Mouse (Mus musculus): Measurements from ENCODE around the gene Polr3b.

Polr3b gene

DNA sequence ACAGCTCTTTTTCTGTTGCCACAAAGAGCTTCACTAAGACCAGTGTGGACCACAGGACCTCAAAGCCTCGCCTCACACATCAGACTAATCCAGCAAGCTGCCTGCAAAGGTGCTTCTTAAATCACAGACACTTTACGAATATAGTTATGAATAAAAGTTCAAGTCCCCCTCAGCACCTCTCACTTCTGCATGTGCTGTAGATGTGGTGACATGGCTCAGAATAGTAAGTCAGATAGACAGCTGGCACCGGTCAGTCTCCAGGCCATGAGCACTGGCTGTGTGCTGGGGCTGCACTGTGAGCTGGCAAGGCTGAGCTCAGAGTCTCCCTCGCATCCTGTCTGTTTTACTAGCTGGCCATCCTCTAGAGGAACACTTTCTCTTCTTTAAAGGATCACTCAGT is 64.6 kb downstream of the Polr3b start:
- no peaks in the 10 kb centered on the region for H3K9me3 ChIP-seq (ENCODE audit: low read length)
- H3K4me1 ChIP-seq (replicated peaks; ENCODE audit: low read depth, low read length), result peaks cover 44% of the 10 kb centered on the region
- TF ChIP-seq POU5F1 (IDR thresholded peaks at IDR 0.05; ENCODE audit: borderline replicate concordance, low read length) (no peak), CTCF (conservative IDR thresholded peaks at IDR 0.05; ENCODE audit: low read length) (no peak), NANOG (IDR thresholded peaks at IDR 0.05; ENCODE audit: borderline replicate concordance, low read length) (no peak)
- H3K4me3 ChIP-seq (replicated peaks; ENCODE audit: low read length), result no peak overlapping the region
- no peaks in the 10 kb centered on the region for H3K27me3 ChIP-seq (ENCODE audit: insufficient read depth, low read length)
- peaks cover 63% of the 10 kb centered on the region for H3K36me3 ChIP-seq (ENCODE audit: insufficient read depth, low read length)

DNA sequence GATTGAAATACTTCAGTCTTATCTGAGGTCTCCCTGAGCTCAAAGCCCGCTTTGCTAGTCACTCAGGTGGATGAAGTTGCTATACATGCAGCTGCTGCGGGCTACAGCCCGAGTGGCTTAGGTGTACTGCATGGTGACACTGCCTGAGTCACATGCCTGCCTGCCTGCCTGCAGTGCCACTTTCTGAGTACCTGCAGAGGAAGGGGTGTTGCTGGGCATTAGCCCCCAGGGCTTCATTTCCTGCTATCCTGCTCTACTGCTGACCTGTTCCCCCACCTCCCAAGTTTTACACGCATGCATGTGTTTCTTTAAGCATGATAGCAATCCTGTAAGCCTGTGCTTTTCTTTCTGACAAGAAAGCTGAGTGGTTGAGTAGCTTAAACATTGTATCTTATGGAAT is 65.6 kb downstream of the Polr3b start:
- H3K9me3 ChIP-seq (ENCODE audit: low read length), result no peaks in the 10 kb centered on the region
- TF ChIP-seq CTCF (conservative IDR thresholded peaks at IDR 0.05; ENCODE audit: low read length) (no peak), NANOG (IDR thresholded peaks at IDR 0.05; ENCODE audit: borderline replicate concordance, low read length) (no peak), POU5F1 (IDR thresholded peaks at IDR 0.05; ENCODE audit: borderline replicate concordance, low read length) (no peak)
- H3K36me3 ChIP-seq (ENCODE audit: insufficient read depth, low read length), result peaks cover 64% of the 10 kb centered on the region
- H3K4me1 ChIP-seq (replicated peaks; ENCODE audit: low read depth, low read length), result peaks cover 44% of the 10 kb centered on the region
- H3K27me3 ChIP-seq (ENCODE audit: insufficient read depth, low read length), result no peaks in the 10 kb centered on the region
- no peak overlapping the region for H3K4me3 ChIP-seq (replicated peaks; ENCODE audit: low read length)

DNA sequence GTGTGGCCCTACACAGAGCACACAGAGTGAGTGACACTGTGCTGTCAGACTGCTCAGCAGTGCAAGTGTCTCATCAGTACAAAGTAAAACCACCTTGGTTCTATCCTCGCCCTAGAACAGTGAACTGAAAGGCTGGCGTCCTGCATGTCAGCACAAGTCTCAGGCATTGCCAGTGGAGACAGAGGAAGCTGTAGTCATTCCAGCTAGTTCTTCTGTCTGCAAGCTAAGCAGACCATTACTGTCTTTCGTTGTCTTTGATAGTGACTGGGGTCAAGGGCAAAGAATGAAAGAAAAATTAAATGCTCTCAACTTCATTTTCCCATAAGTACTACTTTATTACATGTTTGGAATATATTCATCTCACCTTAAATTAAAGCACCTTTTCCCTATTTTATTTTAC is 67.8 kb downstream of the Polr3b start:
- TF ChIP-seq CTCF (conservative IDR thresholded peaks at IDR 0.05; ENCODE audit: low read length) (no peak), NANOG (IDR thresholded peaks at IDR 0.05; ENCODE audit: borderline replicate concordance, low read length) (no peak), POU5F1 (IDR thresholded peaks at IDR 0.05; ENCODE audit: borderline replicate concordance, low read length) (no peak)

DNA sequence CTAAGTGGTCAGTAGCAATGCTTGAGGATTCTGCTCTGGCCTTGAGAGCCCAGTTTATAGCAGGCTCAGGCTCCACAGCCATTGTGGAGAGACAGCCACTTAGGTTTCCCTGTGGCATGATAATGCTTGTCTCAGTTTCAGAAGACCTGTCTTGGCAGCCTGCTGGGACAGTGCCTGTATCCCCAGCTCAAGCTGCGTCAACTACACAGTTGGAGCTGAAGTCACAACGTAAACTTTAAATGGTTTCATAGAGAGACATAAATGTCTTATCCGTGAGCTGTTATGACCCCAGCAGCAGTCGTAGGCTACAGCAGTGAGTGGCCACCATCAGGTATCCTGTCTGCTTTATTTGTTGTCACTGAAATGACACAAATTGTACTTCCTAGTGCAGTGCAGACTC is 68.7 kb downstream of the Polr3b start:
- Histone ChIP-seq H3K36me3 (ENCODE audit: insufficient read depth, low read length) (peaks cover 63% of the 10 kb centered on the region), H3K4me1 (replicated peaks; ENCODE audit: low read depth, low read length) (peaks cover 32% of the 10 kb centered on the region), H3K27me3 (ENCODE audit: insufficient read depth, low read length) (no peaks in the 10 kb centered on the region), H3K9me3 (ENCODE audit: low read length) (no peaks in the 10 kb centered on the region), H3K4me3 (replicated peaks; ENCODE audit: low read length) (no peak overlapping the region)
- TF ChIP-seq NANOG (IDR thresholded peaks at IDR 0.05; ENCODE audit: borderline replicate concordance, low read length), result no peak
- no peak for TF ChIP-seq CTCF (conservative IDR thresholded peaks at IDR 0.05; ENCODE audit: low read length)
- no peak for TF ChIP-seq POU5F1 (IDR thresholded peaks at IDR 0.05; ENCODE audit: borderline replicate concordance, low read length)

More for the DNA sequence above, 67.8 kb downstream of the Polr3b start:
- Histone ChIP-seq H3K27me3 (ENCODE audit: insufficient read depth, low read length) (no peaks in the 10 kb centered on the region), H3K36me3 (ENCODE audit: insufficient read depth, low read length) (peaks cover 67% of the 10 kb centered on the region), H3K4me3 (replicated peaks; ENCODE audit: low read length) (no peak overlapping the region), H3K4me1 (replicated peaks; ENCODE audit: low read depth, low read length) (peaks cover 41% of the 10 kb centered on the region), H3K9me3 (ENCODE audit: low read length) (no peaks in the 10 kb centered on the region)

DNA sequence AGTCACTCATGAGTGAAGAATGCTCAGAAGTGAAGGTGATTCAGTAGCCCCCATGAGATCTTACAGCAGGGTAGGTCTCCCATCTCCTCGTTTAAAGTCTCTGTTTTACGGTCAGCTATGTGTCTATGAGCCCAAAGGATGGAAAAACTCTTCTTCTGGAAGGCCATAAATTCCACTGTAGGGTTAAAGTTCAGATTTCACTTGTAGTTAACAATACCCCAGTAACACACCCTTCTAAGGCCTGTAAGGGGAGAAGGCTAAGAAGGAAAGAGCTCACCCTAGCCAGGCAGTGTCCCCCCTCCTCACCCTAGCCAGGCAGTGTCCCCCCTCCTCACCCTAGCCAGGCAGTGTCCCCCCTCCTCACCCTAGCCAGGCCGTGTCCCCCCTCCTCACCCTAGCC is 69.6 kb downstream of the Polr3b start:
- peaks cover 65% of the 10 kb centered on the region for H3K36me3 ChIP-seq (ENCODE audit: insufficient read depth, low read length)
- no peak overlapping the region for H3K4me3 ChIP-seq (replicated peaks; ENCODE audit: low read length)
- TF ChIP-seq POU5F1 (IDR thresholded peaks at IDR 0.05; ENCODE audit: borderline replicate concordance, low read length) (no peak), CTCF (conservative IDR thresholded peaks at IDR 0.05; ENCODE audit: low read length) (no peak), NANOG (IDR thresholded peaks at IDR 0.05; ENCODE audit: borderline replicate concordance, low read length) (no peak)
- H3K27me3 ChIP-seq (ENCODE audit: insufficient read depth, low read length), result no peaks in the 10 kb centered on the region
- H3K9me3 ChIP-seq (ENCODE audit: low read length), result no peaks in the 10 kb centered on the region
- peaks cover 23% of the 10 kb centered on the region for H3K4me1 ChIP-seq (replicated peaks; ENCODE audit: low read depth, low read length)

DNA sequence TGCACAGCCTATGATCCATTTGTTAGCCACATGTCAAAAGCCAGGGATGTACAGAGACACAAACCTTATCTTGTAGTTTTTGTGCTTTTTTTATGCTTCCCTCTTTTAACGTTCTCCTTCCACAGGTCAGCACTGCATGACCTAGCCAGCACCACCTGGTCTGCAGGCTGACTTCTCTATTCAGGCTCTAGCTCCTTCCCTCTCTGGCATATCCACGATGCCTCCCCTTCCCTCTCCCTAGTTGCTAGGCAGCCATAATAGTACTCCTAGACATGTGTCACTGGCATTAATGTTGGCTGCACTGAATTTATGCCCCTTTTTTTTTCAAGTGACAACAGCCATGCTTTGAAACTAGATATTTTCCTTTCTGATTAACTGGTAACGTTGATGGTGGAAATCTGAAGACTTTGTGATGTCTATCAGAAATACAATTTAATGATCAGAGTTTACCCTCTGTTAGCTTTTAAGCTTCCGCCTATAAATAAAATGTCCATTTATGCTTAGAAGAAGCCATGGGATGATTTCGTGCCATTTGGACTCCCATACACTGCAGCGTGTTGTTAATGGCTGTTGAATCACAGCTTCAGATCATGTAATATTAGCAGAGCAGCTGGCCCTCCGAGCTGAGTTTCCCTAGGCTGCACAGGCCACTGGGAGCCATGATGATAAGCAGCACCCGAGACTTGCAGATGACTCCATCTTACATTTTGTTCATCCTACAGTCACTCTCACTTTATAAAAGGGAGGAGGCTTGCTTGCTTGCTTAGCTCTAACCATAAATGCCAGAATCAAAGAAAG is 71.9 kb downstream of the Polr3b start:
- H3K9me3 ChIP-seq (ENCODE audit: low read length), result no peaks in the 10 kb centered on the region
- H3K36me3 ChIP-seq (ENCODE audit: insufficient read depth, low read length), result peaks cover 69% of the 10 kb centered on the region
- no peaks in the 10 kb centered on the region for H3K27me3 ChIP-seq (ENCODE audit: insufficient read depth, low read length)
- H3K4me3 ChIP-seq (replicated peaks; ENCODE audit: low read length), result no peak overlapping the region
- H3K4me1 ChIP-seq (replicated peaks; ENCODE audit: low read depth, low read length), result peaks cover 14% of the 10 kb centered on the region
- no peak for TF ChIP-seq CTCF (conservative IDR thresholded peaks at IDR 0.05; ENCODE audit: low read length)
- TF ChIP-seq NANOG (IDR thresholded peaks at IDR 0.05; ENCODE audit: borderline replicate concordance, low read length), result no peak
- no peak for TF ChIP-seq POU5F1 (IDR thresholded peaks at IDR 0.05; ENCODE audit: borderline replicate concordance, low read length)

DNA sequence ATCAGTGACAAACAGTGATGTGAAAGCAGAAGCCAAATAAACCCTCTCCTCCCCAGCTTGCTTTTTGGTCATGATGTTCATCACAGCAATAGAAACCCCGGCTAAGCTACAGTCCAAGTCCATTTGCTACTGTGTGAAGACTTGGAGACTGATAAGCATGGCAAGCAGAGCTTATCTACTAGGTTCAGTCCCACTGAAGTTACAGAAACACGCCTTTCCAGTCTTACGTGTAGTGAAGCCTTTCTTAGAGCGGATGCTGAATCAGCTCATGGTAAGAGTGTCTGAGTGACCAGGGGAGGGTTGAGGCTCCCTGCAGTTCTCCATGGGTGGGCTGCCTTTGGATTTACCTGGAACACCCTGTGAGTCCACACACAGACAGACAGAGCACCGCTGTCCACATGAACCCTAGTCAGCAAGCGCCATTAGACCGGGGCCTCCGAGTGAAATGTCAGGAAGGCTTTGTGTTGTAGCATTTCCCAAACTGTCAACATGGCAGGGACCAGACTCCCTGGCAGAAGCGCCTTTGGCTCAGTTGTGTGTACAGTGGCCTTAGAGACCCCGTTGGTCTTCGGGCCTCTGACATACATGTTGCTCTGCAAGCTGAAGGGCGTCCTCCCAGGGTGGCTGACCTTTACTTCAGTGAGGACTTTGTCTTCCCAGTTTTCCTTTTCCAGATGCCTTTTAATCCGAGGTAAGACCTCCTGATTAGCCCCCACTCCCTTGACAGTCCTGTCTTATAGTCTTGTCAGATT is 78.3 kb downstream of the Polr3b start:
- Histone ChIP-seq H3K27me3 (ENCODE audit: insufficient read depth, low read length) (no peaks in the 10 kb centered on the region; the same call in 1 of the 2 replicates), H3K4me1 (replicated peaks; ENCODE audit: low read depth, low read length) (peaks cover 23% of the 10 kb centered on the region)
- no peak for TF ChIP-seq CTCF (conservative IDR thresholded peaks at IDR 0.05; ENCODE audit: low read length)
- TF ChIP-seq NANOG (IDR thresholded peaks at IDR 0.05; ENCODE audit: borderline replicate concordance, low read length), result no peak
- TF ChIP-seq POU5F1 (IDR thresholded peaks at IDR 0.05; ENCODE audit: borderline replicate concordance, low read length), result no peak

DNA sequence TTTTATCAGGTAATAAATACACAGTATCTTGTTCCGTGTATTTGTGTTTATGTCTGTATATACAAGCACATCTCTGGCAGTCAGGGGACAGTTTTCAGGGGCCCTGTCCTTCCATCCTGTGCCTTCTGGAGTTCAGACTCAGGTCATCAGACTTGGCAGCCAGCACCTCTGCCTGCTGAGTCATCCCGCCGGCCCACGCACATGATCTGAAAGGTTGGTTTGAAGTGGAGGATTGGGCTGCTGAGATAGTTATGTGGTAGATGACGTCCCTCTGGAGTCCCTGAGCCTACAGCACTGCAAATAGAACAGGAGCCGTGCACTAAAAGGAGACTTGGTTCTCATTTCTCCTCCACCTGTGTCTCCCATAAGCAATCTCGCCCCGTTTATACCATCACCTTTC is 79.0 kb downstream of the Polr3b start:
- Histone ChIP-seq H3K36me3 (ENCODE audit: insufficient read depth, low read length) (peaks cover 92% of the 10 kb centered on the region), H3K4me1 (replicated peaks; ENCODE audit: low read depth, low read length) (peaks cover 30% of the 10 kb centered on the region)
- TF ChIP-seq POU5F1 (IDR thresholded peaks at IDR 0.05; ENCODE audit: borderline replicate concordance, low read length), result no peak
- TF ChIP-seq CTCF (conservative IDR thresholded peaks at IDR 0.05; ENCODE audit: low read length), result no peak
- no peak for TF ChIP-seq NANOG (IDR thresholded peaks at IDR 0.05; ENCODE audit: borderline replicate concordance, low read length)

More for the DNA sequence above, 78.3 kb downstream of the Polr3b start:
- Histone ChIP-seq H3K9me3 (ENCODE audit: low read length) (no peaks in the 10 kb centered on the region), H3K4me3 (replicated peaks; ENCODE audit: low read length) (no peak overlapping the region), H3K36me3 (ENCODE audit: insufficient read depth, low read length) (peaks cover 92% of the 10 kb centered on the region)

More for the DNA sequence above, 79.0 kb downstream of the Polr3b start:
- Histone ChIP-seq H3K27me3 (ENCODE audit: insufficient read depth, low read length) (no peaks in the 10 kb centered on the region; the same call in 1 of the 2 replicates), H3K4me3 (replicated peaks; ENCODE audit: low read length) (no peak overlapping the region), H3K9me3 (ENCODE audit: low read length) (no peaks in the 10 kb centered on the region)
